Mouse (Mus musculus) frontal cortex, postnatal 10 days (tissue): ENCODE results near the gene Wdr43.

Source experiments
- DNase-seq, 2 experiments: peaks; one replicate each; pipeline ENCODE4 v3.0.0; 2022; ENCODE audit warnings: low spot score in 2 of 2, mixed read lengths in 1 of 2

Gene Wdr43

DNA sequence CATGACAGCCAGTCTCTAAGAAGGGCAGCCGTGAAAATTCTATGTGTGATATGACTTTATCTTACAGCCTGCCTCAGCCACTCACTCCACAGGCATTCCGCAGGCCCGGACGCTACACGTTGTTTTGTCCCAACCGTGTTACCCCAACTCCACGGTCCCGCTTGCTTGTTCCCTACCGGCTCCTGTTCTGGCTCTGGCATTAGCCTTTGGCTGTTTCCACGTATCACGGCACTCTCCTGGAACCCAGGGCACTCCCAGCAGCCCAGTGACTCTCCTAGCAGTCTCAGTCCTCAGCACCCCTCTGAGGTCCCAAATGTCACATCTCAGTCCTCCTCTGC, 82.9 kb downstream of the Wdr43 start:
- no peak for DNase-seq

DNA sequence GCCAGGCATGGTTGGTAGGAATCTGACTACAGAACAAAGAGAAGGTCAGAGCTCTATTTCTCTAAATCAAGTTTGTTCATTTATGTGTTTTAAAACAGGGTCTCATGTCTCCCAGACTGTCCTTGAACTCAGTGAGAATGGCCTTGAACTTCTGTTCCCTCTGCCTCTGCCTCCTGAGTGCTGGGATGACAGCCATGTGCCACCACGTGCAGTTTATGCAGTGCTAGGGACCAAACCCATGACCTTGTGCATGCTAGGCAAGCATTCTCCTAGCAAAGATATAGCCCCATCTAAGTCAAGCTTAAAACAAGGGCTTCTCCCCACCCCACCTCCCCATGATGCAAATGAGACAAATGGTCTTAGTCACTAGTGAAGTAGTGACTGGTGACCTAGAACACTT, 89.4 kb downstream of the Wdr43 start:
- no peak for DNase-seq

DNA sequence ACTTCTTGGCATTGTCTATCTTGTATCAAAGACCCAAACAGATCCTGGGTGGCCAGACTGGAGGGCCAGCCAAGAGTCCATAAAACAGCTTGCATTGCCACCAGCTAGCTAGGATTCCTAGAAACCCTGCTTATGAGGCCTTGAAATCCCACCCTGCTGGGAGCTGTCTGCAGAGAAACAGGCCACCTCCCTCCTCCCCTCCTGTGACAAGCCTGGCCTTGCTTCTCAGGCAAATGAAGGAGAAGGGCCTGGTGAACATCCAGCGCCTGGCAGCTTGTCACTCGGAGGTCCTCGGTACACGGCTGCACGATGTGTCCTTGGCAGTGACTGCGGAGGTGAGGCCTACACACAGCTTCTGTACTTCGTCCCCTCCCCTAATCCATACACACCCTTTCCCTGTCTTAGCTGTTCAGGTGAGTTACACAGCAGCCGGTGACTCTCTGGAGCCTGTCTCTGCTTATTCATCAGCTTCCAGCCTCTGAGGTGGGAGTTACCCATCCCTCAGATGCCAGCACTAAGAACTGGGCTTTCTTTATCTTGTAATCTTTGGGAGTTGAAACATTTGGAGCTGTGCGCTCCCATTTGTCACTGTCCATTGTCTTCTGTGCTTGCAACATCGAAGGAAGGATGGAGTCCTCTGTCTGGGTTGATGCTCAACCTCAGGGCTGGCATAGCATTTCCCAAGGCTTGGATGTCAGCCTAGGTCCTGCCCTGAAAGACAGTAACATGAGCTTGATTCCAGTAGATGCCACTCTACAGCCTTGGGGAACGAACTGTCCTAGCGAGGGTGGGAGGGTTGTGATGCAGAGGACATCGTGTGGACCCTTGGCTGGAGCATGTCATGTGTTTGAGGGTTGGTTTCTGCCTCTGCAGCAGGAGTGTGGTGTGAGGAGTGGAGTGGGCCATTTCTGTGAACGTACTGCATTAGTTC, 90.1 kb downstream of the Wdr43 start:
- no peak for DNase-seq

DNA sequence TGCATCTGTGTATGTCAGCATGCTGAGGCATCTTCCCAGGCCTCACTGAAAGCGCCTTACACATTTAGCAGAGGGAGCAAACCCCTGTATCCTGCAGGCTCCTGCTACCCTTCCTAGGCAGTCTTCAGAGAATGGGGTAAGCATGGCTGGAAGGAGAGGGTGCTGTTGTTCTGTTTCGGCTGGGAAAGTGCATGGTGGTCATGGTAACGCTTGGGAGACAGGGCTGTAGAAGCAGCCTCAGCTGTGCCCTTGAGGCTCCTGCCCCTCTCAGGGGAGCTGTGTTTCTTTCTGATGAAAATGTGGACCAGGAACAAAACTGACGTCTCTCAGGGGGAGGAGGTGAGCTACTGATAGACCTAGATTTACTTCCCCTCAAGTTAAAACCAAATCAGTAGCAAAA, 92.0 kb downstream of the Wdr43 start:
- no peak for DNase-seq
